Mouse (Mus musculus) small intestine, adult 2 months (tissue): ENCODE measurements around the gene Fbn1.

Experiments used
- CTCF ChIP-seq: fragments of 200-500 bp; IDR thresholded peaks from 2 replicates; pipeline ENCODE4 v1.5.1; 2012; ENCODE audit warnings: low read depth, mild to moderate bottlenecking, control low read depth, inconsistent platforms, low read length, moderate library complexity, mixed read lengths; ENCODE audit not compliant: insufficient replicate concordance, insufficient read length; ENCODE audit errors: extremely low read depth
- POLR2A ChIP-seq: fragments of 200-500 bp; IDR thresholded peaks from 2 replicates; pipeline ENCODE4 v1.6.1; 2012; ENCODE audit warnings: low read depth, mild to moderate bottlenecking, control low read depth, inconsistent platforms, low read length, moderate library complexity

DNA sequence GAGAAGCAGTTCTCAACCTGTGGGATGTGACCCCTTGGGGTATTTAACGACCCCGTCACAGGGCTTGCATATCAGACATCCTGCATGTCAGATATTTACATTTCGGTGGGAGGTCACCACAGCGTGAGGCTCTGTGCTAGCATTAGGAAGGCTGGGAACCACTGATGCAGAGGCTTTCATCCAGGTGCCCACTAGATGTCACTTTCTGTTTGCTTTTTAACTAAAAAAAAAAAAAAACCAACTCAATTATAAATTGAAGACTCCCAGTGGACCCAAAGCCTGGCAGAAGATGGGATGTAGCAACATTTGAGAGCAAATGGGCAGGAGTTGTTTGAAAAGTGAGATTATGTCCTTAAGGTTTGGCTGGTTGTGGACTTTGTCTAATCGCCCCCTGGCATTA lies 244.7 kb downstream of the Fbn1 start:
- TF ChIP-seq POLR2A (no peak), CTCF (no peak)
